Mouse (Mus musculus) embryo, embryonic 10.5 days (tissue): ENCODE data around the gene Neurl3.

Experiments
- DNase-seq: peaks from one replicate; pipeline ENCODE4 v3.0.0-alpha.2; 2015; ENCODE audit warnings: low spot score

Neurl3 gene

DNA sequence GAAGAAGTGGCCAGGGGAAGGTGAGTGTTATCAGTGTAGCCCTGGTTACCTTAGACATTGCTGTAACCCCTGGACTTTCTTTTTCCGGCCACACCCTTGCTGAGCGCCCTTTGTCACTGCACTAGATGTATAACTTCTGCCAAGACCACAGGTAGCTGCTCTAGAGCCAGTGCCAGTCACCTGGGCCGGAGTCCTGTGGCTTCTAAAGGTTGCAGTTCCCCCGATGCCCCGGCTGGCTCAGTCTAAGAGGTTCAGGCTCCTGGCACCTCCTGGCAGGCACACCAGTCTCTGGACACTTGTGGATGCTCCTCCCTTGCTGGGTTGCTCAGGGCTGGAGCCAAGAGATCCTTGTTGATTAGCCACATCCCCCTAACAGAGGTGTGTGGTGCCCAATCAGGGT, at the start of gene Neurl3:
Gene Neurl3, minus strand, starts transcription at position 225 of the 400 bp plus-strand sequence.
- no peak for DNase-seq

DNA sequence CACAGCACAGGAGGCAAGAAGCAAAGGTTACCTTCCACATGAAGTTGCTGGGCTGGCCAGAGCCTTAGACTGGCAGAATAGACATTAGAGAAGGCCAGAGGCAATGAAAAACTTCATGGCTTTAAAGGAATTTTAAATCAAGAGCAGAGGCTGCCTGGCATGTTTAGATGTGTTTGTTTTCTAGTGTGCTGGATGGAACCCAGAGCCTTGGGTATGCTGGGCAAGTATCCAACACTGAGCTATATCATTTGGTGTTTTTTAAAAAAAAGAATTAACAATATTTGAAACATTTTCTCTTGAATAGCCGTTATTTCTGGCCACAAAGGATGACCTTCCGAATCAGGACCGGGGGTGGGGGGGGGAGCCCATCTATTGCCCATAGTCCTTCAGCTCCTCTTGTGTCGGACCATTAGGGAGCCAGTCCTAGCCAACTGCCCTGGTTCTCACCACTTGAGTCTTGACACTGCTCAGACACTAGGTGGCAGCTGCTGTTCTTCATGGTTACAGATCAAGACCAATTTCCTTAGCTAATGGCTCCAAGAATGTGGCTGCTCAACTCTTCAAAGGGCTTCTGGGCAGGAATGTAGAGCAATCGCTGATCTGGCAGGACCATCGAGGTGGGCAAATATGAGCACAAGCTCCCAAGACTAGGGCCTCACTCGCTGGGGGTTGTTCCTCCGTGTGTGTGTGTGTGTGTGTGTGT, 49.4 kb upstream of the Neurl3 start:
- DNase-seq: peak; percentile 74

DNA sequence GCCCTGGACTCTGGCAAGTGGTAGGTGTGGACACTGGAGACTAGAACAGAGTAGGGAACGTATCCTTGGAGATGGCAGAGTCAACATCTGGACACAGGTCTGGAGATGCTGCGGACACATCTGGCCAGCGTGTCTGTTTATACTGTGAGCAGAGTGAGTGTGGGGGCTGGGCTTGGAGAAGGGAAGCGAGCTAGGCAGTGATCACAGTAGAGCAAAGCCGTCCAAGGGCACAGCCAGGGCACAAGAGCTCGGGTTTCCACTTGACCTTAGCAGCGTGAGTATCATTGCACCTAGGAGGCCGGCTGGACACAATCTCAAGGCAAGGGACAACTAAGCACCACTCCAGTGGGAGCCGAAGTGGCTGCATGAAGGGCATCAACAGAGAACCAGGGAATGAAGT, 48.6 kb upstream of the Neurl3 start:
- peak; percentile 35 for DNase-seq

DNA sequence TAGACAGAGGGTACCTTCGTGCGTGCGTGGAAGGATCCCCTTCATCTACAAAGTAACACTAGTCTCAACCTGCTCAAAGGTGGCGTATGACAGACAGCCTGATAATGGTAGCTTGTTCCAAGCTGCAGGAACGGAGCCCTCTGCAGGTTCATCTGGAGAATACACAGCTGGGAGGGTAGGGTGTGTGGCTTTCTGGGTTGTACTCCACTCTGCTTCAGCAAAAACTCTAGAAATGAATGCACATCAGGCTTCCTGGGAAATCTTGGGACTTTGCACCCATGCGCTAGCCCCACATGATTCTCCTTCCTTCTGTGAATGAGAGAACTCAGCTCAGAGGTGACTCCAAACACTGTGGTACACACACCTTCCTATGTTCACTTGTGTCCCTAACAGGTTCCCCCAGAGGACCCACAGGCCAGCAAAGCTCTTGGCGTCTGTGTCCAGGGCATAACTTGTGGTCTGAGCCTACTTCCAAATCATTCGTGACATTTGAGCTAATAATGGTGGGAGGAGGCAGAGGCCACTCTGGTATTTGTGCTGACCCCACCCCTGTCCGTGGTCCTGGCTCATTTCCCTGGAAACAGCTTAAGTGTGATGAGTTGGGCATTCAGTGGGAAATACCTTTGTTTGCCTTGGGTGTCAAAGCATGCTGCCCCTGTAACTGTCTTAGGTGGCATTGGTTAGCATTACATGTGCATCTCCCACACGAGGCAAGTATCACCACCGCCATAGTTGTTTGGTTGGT, 47.5 kb upstream of the Neurl3 start:
- no peak for DNase-seq

DNA sequence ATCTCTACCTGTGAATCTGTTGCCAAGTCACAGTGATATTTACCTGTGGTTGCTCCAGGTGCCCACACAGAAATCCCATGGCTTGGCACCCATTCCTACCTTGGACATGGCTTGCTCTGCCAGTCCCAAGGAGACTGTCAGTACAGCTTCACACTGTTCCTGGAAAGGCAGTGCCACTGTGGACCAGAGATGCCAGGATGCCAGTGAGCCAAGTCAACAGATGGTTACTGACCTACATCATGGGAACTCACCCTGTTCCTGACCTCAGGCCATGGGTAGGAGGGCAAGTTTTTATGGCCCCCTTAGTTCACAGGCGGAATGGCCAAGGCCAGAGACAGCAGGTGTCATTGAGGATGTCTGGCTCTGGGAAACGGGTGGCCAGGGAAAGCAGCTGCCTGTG, 46.7 kb upstream of the Neurl3 start:
- DNase-seq: no peak

DNA sequence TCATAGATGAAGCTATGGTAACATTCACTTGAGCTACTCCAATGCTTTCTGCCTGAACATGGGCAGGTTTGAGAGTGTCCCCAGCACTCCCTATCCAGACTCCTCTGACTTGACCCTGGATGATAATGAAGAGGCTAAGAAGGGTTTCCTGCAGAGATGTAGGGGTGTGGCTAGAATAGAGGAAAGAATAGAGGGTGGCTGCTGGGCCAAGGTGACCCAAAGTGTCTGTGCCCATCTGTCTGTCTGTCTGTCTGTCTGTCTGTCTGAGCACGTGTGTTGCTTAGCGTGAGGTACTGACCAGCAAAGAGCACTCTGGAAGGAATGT, 41.3 kb upstream of the Neurl3 start:
- no peak for DNase-seq

DNA sequence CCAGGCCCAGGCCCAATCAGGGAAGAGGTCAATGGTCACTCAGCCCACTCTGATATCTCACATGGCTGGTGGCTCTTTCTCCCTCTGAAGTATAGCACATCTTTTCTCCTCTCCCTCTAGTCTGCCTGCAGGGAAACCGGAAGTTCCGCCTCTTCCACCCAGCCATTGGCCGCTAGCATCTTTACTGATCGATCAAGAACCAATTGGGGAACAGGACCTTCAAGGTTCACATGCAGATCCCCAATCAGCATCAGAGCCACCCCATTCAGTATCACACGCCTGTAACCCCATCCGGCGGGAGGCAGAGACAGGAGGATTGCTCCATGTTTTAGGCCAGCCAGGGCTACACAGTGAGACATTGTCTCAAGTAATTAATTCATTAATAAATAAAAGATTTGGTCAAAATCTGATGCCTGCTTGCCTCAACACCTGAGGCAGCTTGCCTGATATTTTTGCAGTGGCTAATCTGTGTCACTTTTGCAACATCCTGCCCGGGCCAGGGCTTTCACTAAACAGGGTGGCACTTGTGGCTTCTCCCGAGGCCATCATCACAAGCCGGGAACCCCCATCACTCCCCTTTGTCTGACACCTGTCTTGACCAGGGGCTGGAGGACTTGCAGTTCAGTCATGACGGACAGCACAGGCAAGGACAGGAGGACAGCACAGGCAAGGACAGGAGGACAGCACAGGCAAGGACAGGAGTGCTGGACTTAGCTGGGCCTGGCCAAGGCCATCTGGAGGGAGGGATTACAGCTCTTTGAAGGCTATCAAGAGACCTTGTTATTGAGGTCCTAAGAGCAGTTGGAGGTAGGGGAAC, 40.7 kb upstream of the Neurl3 start:
- DNase-seq: peak; percentile 24

DNA sequence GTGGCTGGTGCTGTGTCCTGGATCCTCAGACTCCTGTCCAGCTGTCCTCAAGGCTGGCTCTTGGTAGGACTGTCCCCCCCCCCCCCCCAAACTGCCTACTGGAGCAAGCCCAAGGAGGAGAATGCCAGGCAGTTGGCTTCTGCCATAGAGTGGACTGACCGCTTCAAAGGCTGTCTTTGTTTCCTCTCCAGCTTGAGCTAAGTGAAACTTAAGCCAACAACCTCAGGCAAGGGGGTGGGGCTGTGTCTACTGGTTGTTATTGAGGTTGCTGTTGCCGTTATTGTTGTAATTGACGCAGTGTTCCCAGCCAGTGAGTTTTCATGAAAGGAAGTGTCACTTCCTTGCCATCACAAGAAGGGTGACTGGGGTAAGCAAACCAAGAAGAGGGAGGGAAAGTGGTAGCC, 35.0 kb upstream of the Neurl3 start:
- DNase-seq: peak; percentile 48

DNA sequence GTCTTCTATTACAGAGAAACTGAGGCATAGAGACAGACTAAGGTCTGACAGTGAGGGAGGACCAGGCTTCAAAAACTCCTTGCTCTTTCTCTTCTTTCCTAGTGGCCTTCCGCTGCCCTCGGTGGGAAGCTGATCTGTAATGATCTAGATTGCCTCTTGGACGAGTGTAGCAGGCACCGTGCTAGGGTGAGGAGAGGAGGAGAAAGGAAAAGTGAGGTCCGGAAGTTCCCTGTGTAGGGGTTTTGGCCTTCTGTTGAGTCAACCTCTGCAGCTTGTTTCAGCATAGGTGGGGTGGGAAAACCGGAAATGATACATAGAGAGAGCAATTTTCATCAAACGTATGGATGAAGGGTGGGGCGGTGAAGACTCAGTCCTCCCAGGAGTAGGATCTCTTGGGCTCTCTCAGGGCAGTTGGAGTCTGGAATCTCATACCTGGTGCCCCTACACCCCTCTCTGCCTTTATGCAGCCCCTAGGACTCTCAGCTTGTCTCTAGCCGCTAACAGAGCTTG, 34.5 kb upstream of the Neurl3 start:
- DNase-seq: no peak

DNA sequence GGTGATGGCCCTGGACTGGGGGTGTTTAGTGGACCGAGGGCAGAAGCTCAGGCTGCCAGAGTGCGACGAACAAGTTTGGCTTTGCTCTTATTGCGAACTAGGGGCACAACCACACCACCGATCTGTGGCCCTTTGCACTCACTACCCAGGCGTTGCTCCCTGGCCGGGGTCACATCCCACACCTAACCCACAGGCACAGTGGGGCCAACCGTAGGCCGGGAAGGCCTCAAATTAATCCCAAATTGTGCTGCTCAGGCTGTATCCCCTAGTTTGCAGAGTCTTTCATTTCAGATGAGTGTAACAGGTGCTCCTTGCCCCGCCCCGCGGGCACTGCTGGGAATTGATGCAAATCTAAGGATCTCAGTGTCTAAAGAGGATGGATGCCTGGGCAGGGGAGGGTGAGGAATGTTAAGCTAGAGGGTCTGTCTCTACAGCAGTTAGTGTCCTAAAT, 34.0 kb upstream of the Neurl3 start:
- peak; percentile 31 for DNase-seq

DNA sequence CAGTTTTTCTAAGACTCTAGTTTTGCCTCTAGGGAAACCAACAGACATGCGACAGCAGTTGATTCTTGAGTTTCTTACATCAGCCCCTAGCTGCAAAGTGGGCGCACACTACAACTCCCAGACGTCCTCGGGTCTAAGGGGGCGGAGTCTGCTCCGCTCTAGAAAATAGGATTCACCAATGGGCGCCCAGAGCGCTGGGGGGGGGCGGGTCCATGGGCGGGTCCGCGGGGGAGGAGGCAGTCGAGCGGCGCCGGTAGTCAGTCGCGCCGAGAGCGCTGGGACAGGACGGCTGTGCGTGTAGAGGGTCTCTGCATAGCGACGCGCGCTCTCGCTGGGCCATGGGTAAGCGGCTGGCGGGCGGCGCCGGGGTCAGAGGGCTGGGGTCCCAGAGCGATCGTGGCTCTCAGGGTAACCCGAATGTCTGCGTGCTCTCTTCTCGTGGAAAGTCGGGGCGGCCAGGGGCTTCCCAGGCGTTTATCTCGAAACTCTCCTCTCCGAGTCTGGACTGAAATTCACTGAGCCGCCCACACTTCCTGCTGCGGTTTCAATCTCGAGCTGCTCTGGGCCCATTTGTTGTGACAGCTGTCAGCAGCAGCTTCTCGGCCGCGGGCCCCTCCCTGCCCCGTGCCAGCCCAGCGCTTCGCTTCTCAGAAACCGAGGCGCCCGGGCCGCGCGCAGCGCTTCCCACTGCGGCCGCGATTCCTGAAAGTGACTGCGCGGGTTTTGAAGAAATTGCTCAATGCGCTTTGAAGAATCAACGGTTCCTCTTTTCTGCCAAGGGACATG, 33.2 kb upstream of the Neurl3 start, which contains the start of gene Arid5a:
Gene Arid5a, plus strand, starts transcription at position 239 of the 786 bp plus-strand sequence.
- DNase-seq: peak; percentile 96

DNA sequence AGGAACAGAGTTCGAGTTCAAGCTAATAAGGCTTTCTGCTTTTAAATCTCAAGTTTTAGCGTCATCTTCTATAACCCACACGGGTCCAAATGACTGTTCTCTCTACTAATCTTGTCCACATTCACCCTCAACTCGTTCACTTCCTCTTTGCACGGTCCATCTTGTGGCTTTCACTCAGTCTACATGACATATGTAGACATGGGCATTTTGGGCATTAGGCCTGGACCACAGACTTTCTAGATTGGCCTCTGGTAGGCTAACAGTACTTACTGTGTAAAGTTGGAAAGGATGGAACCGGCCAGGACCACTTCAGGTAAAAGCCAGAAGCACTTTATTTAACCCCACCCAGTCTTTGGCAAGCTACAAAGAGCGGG, 32.6 kb upstream of the Neurl3 start:
- DNase-seq: no peak

DNA sequence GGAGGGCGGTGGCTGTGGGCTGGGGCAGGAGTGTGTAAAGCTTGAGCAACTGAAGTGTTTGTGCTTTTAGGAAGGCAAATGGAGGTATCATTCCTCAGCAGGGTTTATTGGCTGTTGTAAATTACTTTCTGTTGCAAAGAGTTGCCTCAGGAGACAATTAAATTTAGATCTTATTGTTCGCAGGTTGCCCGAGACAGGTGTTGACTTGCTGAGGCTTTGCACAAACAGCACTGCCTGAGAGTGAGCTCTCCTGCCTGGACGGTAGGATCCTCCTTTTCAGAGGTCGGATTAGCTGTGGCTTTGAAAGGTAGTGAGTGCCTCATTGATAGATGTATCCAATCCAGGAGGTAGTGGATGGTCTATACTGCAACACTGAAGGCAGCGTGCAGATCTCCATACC, 31.6 kb upstream of the Neurl3 start:
- DNase-seq: no peak

DNA sequence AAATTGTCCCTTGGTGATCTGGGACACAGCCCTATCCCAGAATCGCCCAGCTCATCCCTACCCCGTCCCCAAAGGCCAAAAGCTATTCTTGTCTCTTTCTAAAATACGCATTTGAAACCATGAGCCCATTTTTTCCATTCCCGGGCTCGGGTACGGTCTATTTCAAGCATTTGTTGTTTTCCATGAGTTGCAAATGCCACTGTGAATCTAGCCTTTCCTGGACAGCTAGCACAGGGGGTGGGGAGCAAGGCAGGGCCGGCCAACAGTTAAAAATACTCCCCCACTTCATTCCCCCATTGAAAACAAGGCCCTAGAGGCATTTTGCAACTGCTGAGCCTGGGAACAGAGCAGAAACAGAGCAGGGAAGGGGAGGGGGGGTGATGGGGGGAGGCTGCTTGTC, 30.3 kb upstream of the Neurl3 start:
- DNase-seq: no peak

DNA sequence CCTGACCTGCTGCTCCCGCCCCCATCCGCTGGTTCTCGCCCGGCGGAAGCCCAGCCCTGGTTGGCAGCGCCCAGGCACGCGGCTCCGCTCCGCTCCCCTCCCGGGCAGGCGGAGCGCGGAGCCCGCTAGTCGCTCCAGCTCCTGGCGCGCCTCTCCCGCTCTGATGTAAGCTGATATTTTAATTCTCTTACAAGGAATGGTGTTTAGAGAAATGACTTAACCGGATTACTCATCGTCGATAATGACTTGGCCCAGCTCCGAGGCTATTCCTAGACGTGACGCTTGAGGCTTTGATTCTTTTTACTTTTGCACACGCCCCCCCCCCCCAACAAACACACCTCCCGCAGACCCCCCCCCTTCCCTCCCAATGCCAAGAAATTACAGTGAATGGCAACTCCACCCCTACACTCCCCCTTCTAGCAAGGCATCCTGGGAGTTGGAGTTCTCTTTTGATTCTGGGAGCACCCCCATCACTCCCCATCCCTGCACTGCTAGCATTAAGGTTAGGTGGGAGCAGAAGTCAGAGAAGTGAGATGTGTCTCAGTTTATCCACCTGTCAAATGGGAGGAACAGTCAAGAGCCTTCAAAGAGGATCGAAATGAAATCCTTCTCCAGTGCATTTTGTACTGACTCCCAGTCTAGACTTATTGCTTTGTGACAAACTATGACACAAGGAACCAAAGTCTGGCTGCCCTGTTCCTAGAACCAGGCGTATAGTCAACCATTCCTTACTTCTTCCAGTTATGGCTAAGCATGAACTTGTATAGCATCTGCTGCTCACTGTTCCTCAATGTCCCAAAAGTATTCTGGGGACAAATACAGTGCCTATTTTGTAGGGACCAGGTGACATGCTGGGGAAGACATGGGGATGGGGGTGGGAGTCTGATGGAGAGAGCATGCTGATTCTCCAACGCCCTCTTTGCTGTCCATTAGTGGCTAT, 29.2 kb upstream of the Neurl3 start:
- DNase-seq: peak; percentile 55

DNA sequence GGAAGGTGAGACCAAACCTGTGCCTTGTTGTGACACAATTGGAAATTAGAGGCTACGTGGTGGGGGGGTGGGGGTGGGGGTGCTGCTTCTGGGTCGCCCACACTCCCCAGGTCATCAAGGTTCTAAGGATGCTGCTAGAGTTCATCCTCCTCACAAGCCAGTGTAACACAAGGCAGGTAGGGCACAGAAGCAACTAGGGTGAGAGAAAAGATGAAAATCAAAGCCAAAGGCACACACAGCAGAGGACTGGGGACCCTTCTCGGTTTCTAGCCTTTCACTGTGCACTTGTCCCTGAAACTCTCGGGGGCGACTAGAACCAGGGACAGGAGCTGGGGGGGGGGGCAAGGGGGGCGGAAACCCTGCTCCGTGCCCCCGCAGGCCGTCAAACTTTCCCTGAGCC, 28.5 kb upstream of the Neurl3 start:
- DNase-seq: no peak

DNA sequence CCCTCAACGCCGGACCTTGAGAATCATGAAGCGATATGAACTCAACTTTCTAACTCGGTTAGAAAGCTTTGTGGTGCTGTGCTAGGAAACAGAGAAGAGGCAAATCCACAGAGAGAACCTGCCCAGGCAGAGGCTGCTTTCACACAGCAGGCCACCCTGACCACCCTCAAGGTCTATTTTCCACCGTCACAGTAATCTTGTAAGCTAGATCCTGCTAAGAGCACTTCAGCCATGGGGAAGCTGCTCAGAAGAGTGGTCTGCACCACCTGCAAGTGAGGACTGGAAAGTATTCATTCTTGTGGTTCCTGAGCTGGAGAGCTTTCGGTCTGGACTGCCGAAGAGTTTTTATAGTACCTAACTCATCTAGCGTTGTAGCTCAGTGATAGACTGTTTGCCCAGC, 27.8 kb upstream of the Neurl3 start:
- DNase-seq: no peak

DNA sequence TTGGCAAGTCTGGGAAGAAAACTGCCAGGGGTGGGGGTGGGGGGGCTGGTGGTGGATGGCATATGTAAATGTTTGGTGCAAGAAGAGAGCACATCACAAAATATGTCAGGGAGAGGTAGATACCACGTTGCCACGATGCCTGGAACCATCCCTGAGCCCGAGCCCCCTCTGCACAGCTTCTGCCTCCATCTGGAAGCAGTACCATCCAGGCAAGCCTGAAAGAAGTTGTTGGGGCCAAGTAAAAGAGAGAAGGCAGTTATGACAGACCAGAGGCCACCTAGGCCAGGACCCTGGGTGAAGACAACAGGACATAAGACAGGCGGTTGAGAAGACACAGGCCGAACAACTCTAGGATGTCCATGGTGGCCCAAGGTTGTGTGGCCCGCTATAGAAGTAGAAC, 26.0 kb upstream of the Neurl3 start:
- DNase-seq: no peak

DNA sequence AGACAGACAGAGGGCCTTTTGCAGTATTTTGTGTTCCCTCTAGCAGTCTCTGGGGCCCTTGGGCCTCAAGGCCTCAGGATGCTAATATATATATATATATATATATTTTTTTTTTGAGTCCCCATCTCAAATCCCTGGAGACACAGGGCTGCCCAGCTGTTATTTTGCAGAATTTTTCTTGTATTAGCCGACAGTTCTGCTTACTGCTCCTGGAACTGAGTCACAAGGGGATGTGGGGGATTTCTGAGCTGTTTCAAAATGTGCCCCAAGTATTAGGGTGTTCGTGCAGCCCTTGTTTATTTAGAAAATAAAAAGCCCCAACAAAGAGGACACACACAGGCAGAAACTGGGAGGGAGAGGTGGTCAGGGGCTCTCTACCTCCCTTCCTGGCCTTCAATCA, 25.2 kb upstream of the Neurl3 start:
- no peak for DNase-seq

DNA sequence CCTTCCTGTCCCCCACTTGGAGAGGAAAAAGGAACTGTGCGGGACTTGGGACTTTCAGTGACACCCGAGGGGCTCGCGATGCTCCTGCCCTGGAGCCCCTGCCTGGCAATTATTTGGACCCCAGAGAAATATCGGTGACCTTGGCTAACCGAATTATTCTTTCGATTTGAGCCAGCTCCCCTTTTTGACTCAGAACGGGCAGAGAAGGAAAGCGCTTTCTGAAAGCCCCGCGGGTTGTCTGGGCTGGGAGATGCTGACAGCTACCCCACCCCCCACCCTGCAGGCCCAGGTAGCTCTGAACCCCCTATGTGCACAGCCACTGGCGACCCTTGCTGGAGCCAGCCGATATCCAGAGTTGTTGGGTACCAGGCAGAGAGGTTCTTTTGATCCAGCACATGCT, 24.6 kb upstream of the Neurl3 start:
- no peak for DNase-seq

DNA sequence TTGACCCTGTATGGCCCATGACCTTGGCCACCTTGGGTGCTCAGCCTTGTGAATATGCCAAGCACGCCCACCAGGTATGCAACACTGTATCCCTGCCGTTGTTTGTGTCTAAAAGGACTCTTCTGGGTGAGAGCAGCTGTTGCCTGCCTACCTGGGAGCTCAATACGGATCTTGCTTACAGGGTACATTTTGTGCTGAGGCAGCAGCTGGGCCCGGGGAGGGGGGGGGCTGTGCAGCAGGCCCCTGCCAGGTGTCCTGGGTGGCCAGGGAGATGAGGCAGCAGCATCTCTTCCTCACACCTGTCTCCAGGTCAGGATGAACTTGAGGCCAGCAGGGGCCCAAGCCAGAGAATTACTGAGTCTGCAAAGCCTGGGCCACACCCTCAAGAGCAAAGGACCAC, 23.6 kb upstream of the Neurl3 start:
- no peak for DNase-seq
